Mouse (Mus musculus) thymus, postnatal 25 days (tissue): Measurements from ENCODE around the gene Gm11213.

Experiments used
- DNase-seq: peaks from one replicate; pipeline ENCODE4 v3.0.0; 2022

The Gm11213 gene

DNA sequence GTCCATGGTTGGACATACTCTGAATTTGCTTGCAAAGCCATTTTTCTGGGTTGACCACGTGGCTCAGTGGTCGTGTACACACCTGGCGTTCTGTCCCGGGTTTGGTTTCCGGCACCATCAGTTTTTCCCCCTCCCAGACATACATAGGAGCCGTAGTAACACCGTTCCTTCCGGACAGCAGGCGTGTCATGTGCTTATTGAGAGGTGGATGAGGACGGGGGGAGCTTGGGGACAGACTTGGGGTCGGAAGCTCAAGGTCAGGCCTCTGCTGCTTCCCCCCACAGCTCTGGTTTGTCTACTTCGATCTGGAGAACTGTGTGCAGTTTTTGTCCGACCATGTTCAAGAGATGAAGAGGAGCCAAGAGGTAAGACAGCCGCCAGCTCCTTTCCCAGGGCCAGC, 25.4 kb downstream of the Gm11213 start:
- no peak for DNase-seq

GRCm38 (mm10) chr4:63572621-63573020, 32.4 kb downstream of the Gm11213 start:
- DNase-seq = no peak

- DNase-seq = no peak
These were observed 34.8 kb downstream of the Gm11213 start for GRCm38 (mm10) chr4:63570208-63570781.

- no peak for DNase-seq
These were observed 35.7 kb downstream of the Gm11213 start for GRCm38 (mm10) chr4:63569322-63569721.

DNA sequence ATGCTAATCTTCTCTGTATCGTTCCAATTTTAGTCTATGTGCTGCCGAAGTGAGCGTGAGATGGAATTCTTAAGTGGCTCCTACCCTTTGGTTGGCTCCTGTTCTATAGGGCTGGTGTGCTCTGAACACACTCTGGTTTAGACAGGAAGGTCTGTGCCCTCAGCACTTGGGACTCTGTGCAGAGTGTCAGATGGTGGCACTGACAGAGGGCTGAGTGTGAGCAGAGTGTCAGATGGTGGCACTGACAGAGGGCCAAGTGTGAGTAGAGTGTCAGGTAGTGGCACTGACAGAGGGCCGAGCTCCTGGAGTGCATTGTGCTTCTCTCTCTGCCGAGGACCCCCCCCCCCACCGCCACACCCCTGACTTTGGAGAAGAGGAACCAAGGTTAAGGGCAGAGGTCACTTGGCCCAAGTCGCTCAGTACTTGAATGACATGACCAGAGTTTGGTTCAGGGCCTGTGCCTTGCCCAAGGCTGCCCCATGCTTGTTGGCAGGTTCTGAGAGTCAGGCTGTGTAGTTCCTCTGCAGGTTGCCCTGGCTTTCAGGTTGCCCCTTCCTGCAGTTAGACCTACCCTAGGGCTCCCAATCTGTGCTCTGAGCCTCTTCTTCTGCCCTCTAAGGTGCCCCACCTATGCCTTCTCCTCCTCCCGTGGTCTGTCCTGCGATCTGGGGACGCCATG, 37.2 kb downstream of the Gm11213 start:
- DNase-seq = no peak

- no peak for DNase-seq
These were observed 42.3 kb downstream of the Gm11213 start for GRCm38 (mm10) chr4:63562742-63563141.

- peak; percentile 73 for DNase-seq
These were observed 43.0 kb downstream of the Gm11213 start for GRCm38 (mm10) chr4:63561861-63562675.

GRCm38 (mm10) chr4:63560079-63560478, 45.0 kb downstream of the Gm11213 start:
- DNase-seq = peak; percentile 50

GRCm38 (mm10) chr4:63559127-63559697, 45.8 kb downstream of the Gm11213 start:
- DNase-seq = peak; percentile 25

- peak; percentile 87 for DNase-seq
These were observed 46.5 kb downstream of the Gm11213 start, which contains the start of gene Tmem268 for GRCm38 (mm10) chr4:63558407-63559081. Tmem268 (plus strand) TSS chr4:63558781.

DNA sequence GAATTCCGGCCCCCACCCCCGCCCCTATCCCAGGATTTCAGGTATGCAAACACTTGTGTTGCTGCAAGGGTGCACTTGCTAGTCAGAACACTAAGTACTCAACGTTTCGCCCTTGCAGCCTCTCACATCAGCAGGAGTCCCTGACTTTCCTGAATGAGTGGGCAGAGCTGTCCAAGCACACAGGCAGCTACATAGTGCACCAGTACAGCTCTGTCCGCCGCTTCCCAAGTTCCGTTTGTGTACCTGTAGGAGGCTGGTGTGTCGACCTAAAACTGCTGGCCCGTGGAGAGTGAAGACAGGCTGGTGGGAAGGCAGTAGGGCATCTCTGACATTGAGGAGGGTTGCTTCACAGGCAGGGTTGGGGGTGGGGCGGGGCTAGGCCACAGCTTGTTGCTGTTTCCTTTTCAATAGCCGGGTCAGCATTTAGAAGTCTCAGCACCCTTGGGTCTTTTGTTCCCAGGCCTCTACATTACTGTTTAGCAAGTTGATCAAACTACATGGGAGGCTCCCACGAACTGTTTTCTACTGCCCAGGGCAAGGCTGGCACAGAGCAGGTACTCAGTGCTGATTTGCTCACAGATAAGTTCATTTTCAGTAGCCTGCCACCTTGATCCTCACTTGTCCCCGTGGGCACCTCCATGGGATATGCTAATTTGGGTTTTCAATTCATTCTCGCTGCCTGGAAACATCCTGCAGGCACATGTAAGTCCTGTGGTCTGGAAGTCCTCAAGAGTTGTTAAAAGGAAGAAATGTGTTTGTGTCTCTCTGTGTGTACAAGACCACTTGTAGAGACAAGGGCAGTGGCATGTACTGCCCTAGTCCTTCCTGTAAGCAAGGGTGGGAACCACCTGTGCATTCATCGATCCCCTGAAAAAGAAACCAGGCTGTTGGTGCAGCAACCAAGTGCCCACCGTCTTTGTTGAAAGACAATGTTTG, 47.7 kb downstream of the Gm11213 start:
- DNase-seq = peak; percentile 16

- no peak for DNase-seq
These were observed 48.4 kb downstream of the Gm11213 start for GRCm38 (mm10) chr4:63556665-63557064.

DNA sequence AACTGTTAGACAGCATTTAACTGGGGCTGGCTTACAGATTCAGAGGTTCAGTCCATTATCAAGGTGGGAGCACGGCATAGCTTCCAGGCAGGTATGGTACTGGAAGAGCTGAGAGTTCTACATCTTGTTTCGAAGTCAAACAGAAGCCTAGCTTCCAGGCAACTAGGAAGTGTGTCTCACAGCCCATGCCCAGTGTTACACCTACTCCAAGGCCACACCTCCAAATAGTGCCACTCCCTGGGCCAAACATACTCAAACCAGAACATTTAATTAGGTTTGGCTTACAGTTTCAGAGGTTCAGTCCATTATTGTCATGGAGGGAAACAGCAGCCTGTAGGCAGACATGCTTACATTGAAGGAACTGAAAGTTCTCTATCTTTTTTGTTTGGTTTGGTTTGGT, 50.0 kb downstream of the Gm11213 start:
- DNase-seq = no peak

DNA sequence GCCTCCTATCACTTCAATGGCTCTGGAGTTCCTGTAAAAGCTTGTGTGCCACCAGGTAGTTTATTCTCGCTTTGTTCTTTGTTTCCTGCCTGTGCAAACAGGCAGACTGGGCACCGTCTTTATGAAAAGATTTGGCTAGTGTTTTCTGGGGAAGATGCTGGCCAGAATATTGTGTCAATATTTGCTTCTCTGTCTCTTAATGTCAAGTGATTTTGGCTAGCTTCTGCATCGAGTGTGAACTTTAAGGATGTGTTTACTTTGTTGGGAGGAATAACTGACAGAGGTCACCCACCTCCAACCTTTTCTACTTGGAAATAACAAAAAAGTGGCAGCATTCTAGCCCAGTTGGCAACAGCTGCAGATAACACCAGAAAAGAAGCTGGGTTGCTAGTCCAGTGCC, 50.4 kb downstream of the Gm11213 start:
- DNase-seq = no peak

- DNase-seq = no peak
These were observed 51.1 kb downstream of the Gm11213 start for GRCm38 (mm10) chr4:63553789-63554576.

- no peak for DNase-seq
These were observed 52.2 kb downstream of the Gm11213 start for GRCm38 (mm10) chr4:63552865-63553264.

- no peak for DNase-seq
These were observed 54.2 kb downstream of the Gm11213 start for GRCm38 (mm10) chr4:63550908-63551307.

GRCm38 (mm10) chr4:63548491-63548890, 56.6 kb downstream of the Gm11213 start:
- DNase-seq = peak; percentile 35

DNA sequence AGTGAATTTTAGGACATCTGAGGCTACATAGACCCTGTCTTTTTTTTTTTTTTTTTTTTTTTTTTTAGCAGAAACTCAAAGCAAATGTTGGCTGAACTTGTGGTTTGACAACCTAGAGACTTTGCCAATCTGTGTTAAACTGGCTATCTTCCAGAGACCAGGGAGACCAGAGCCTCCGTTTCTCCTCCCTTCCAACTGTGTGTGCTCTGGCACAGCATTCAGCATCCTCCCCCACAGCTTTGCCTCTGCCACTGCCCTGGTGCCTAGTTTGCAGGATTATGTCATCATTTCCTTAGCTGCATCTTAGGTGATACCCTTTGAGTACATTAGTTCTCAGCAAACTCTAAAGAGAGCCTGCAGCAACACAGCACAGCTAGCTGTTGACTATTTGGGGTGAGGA, 57.3 kb downstream of the Gm11213 start:
- DNase-seq = no peak
